Mouse (Mus musculus): ENCODE measurements around the gene Ucn. TPM values are rescaled to one million over a fixed set of nuclear protein-coding genes. Genes with fewer than 3 reads are reported as not detected.

Gene Ucn
- not detected in 2 replicates for polyA plus RNA-seq (2014; fragmentation: Nextera tagmentation; extraction: Ambion mirVana)

GRCm38 (mm10) chr5:31138241-31138967 lies at the start of gene Ucn:
Ucn (minus strand) TSS chr5:31138829.
- DNase-seq (ENCODE audit: low spot score, missing footprints) (peak; percentile 88), ATAC-seq (ENCODE audit: low FRiP score) (no peak)
- H3K36me3 ChIP-seq (ENCODE audit: control insufficient read depth, insufficient read depth, low read length), result no peaks in the 10 kb centered on the region
- peak within 1 kb of the TSS; percentile 20 for H3K4me3 ChIP-seq (ENCODE audit: low read depth, low read length)
- H3K9ac ChIP-seq (ENCODE audit: low read length), result no peak within 1 kb of the TSS
- WGBS, result 2% methylated on average over 52 of the region's 52 CpGs
- H3K4me1 ChIP-seq (ENCODE audit: control insufficient read depth, insufficient read depth, low read length), result peaks cover 10% of the 10 kb centered on the region
- H3K4me2 ChIP-seq, result peak within 1 kb of the TSS; percentile 38
- H3K9me3 ChIP-seq (ENCODE audit: control insufficient read depth, low read length), result no peaks in the 10 kb centered on the region
- peaks cover 51% of the 10 kb centered on the region for H3K27me3 ChIP-seq (ENCODE audit: control insufficient read depth, insufficient read depth, low read length)
- H3K27ac ChIP-seq (ENCODE audit: low read depth, low read length), result no peak within 1 kb of the TSS

GRCm38 (mm10) chr5:31183678-31184077 lies 45.0 kb upstream of the Ucn start:
- Histone ChIP-seq H3K4me3 (ENCODE audit: low read depth, low read length) (no peak overlapping the region), H3K27ac (ENCODE audit: low read depth, low read length) (no peak overlapping the region), H3K9ac (ENCODE audit: low read length) (no peak overlapping the region), H3K4me2 (no peak overlapping the region), H3K27me3 (ENCODE audit: control insufficient read depth, insufficient read depth, low read length) (no peaks in the 10 kb centered on the region), H3K9me3 (ENCODE audit: control insufficient read depth, low read length) (no peaks in the 10 kb centered on the region), H3K4me1 (ENCODE audit: control insufficient read depth, insufficient read depth, low read length) (peaks cover 4% of the 10 kb centered on the region), H3K36me3 (ENCODE audit: control insufficient read depth, insufficient read depth, low read length) (peaks cover 7% of the 10 kb centered on the region)
- ATAC-seq (ENCODE audit: low FRiP score) (no peak), DNase-seq (ENCODE audit: low spot score, missing footprints) (peak; percentile 45)
- WGBS, result 67% methylated on average over 4 of the region's 4 CpGs

- no peak overlapping the region for H3K4me2 ChIP-seq
- H3K4me3 ChIP-seq (ENCODE audit: low read depth, low read length), result no peak overlapping the region
- WGBS, result 95% methylated on average over 9 of the region's 9 CpGs
- peak; percentile 86 for DNase-seq (ENCODE audit: low spot score, missing footprints)
- peaks cover 5% of the 10 kb centered on the region for H3K4me1 ChIP-seq (ENCODE audit: control insufficient read depth, insufficient read depth, low read length)
- H3K27me3 ChIP-seq (ENCODE audit: control insufficient read depth, insufficient read depth, low read length), result no peaks in the 10 kb centered on the region
- no peaks in the 10 kb centered on the region for H3K9me3 ChIP-seq (ENCODE audit: control insufficient read depth, low read length)
- no peaks in the 10 kb centered on the region for H3K36me3 ChIP-seq (ENCODE audit: control insufficient read depth, insufficient read depth, low read length)
- ATAC-seq (ENCODE audit: low FRiP score), result no peak
- no peak overlapping the region for H3K9ac ChIP-seq (ENCODE audit: low read length)
- H3K27ac ChIP-seq (ENCODE audit: low read depth, low read length), result no peak overlapping the region
Measured at GRCm38 (mm10) chr5:31181183-31181770, 42.6 kb upstream of the Ucn start.

GRCm38 (mm10) chr5:31179766-31180630 lies 41.4 kb upstream of the Ucn start, which contains the start of the genes Gm29609 and Gtf3c2:
Gm29609 (minus strand) TSS chr5:31179911.
Gtf3c2 (minus strand) TSS chr5:31180144.
- Histone ChIP-seq H3K9ac (ENCODE audit: low read length) (peak within 1 kb of the TSS; percentile 95), H3K27ac (ENCODE audit: low read depth, low read length) (peak within 1 kb of the TSS; percentile 95), H3K36me3 (ENCODE audit: control insufficient read depth, insufficient read depth, low read length) (no peaks in the 10 kb centered on the region), H3K4me1 (ENCODE audit: control insufficient read depth, insufficient read depth, low read length) (peaks cover 5% of the 10 kb centered on the region), H3K4me3 (ENCODE audit: low read depth, low read length) (peak within 1 kb of the TSS; percentile 67), H3K9me3 (ENCODE audit: control insufficient read depth, low read length) (no peaks in the 10 kb centered on the region), H3K4me2 (peak within 1 kb of the TSS; percentile 88), H3K27me3 (ENCODE audit: control insufficient read depth, insufficient read depth, low read length) (no peaks in the 10 kb centered on the region)
- ATAC-seq (ENCODE audit: low FRiP score) (peak; percentile 98), DNase-seq (ENCODE audit: low spot score, missing footprints) (peak; percentile 100)
- WGBS, result under 1% methylated on average over 59 of the region's 59 CpGs

GRCm38 (mm10) chr5:31179301-31179765 lies 40.7 kb upstream of the Ucn start:
- Histone ChIP-seq H3K9me3 (ENCODE audit: control insufficient read depth, low read length) (no peaks in the 10 kb centered on the region), H3K36me3 (ENCODE audit: control insufficient read depth, insufficient read depth, low read length) (no peaks in the 10 kb centered on the region), H3K4me1 (ENCODE audit: control insufficient read depth, insufficient read depth, low read length) (peaks cover 5% of the 10 kb centered on the region), H3K9ac (ENCODE audit: low read length) (peak overlapping the region; percentile 95), H3K27me3 (ENCODE audit: control insufficient read depth, insufficient read depth, low read length) (no peaks in the 10 kb centered on the region), H3K4me3 (ENCODE audit: low read depth, low read length) (peak overlapping the region; percentile 67), H3K4me2 (peak overlapping the region; percentile 88), H3K27ac (ENCODE audit: low read depth, low read length) (peak overlapping the region; percentile 95)
- WGBS, result under 1% methylated on average over 25 of the region's 25 CpGs
- DNase-seq (ENCODE audit: low spot score, missing footprints), result no peak
- peak; percentile 78 for ATAC-seq (ENCODE audit: low FRiP score)

- DNase-seq (ENCODE audit: low spot score, missing footprints) (no peak), ATAC-seq (ENCODE audit: low FRiP score) (no peak)
- Histone ChIP-seq H3K27me3 (ENCODE audit: control insufficient read depth, insufficient read depth, low read length) (no peaks in the 10 kb centered on the region), H3K4me2 (no peak overlapping the region), H3K9me3 (ENCODE audit: control insufficient read depth, low read length) (no peaks in the 10 kb centered on the region), H3K36me3 (ENCODE audit: control insufficient read depth, insufficient read depth, low read length) (peaks cover 57% of the 10 kb centered on the region), H3K9ac (ENCODE audit: low read length) (no peak overlapping the region), H3K4me3 (ENCODE audit: low read depth, low read length) (no peak overlapping the region), H3K27ac (ENCODE audit: low read depth, low read length) (no peak overlapping the region), H3K4me1 (ENCODE audit: control insufficient read depth, insufficient read depth, low read length) (no peaks in the 10 kb centered on the region)
- 95% methylated on average over 4 of the region's 4 CpGs for WGBS
Measured at GRCm38 (mm10) chr5:31168630-31169029, 30.0 kb upstream of the Ucn start.

- Histone ChIP-seq H3K36me3 (ENCODE audit: control insufficient read depth, insufficient read depth, low read length) (peaks cover 43% of the 10 kb centered on the region), H3K9ac (ENCODE audit: low read length) (no peak overlapping the region), H3K4me1 (ENCODE audit: control insufficient read depth, insufficient read depth, low read length) (no peaks in the 10 kb centered on the region), H3K27ac (ENCODE audit: low read depth, low read length) (no peak overlapping the region), H3K27me3 (ENCODE audit: control insufficient read depth, insufficient read depth, low read length) (no peaks in the 10 kb centered on the region), H3K4me2 (no peak overlapping the region), H3K9me3 (ENCODE audit: control insufficient read depth, low read length) (no peaks in the 10 kb centered on the region), H3K4me3 (ENCODE audit: low read depth, low read length) (no peak overlapping the region)
- DNase-seq (ENCODE audit: low spot score, missing footprints) (no peak), ATAC-seq (ENCODE audit: low FRiP score) (no peak)
- 92% methylated on average over 1 of the region's 1 CpGs for WGBS
Measured at GRCm38 (mm10) chr5:31164878-31165277, 26.2 kb upstream of the Ucn start.

GRCm38 (mm10) chr5:31162462-31162861 lies 23.8 kb upstream of the Ucn start:
- no peak overlapping the region for H3K27ac ChIP-seq (ENCODE audit: low read depth, low read length)
- DNase-seq (ENCODE audit: low spot score, missing footprints) (no peak), ATAC-seq (ENCODE audit: low FRiP score) (no peak)
- no peaks in the 10 kb centered on the region for H3K9me3 ChIP-seq (ENCODE audit: control insufficient read depth, low read length)
- H3K9ac ChIP-seq (ENCODE audit: low read length), result no peak overlapping the region
- H3K4me1 ChIP-seq (ENCODE audit: control insufficient read depth, insufficient read depth, low read length), result no peaks in the 10 kb centered on the region
- no peak overlapping the region for H3K4me3 ChIP-seq (ENCODE audit: low read depth, low read length)
- peaks cover 36% of the 10 kb centered on the region for H3K36me3 ChIP-seq (ENCODE audit: control insufficient read depth, insufficient read depth, low read length)
- no peak overlapping the region for H3K4me2 ChIP-seq
- no peaks in the 10 kb centered on the region for H3K27me3 ChIP-seq (ENCODE audit: control insufficient read depth, insufficient read depth, low read length)

Measured in midbrain, embryonic 11.5 days (tissue).